Mouse (Mus musculus) lung, postnatal 4 days (tissue): ENCODE results near the gene Olfr509.
"Not testable (repeated sequence)": the region's sequence is repeated elsewhere in the genome, so short reads cannot be mapped to it uniquely, and the experiment has no call there.

ENCODE experiments used
- DNase-seq, 2 experiments: peaks; one replicate each; pipeline ENCODE4 v3.0.0; 2021

Gene Olfr509

DNA sequence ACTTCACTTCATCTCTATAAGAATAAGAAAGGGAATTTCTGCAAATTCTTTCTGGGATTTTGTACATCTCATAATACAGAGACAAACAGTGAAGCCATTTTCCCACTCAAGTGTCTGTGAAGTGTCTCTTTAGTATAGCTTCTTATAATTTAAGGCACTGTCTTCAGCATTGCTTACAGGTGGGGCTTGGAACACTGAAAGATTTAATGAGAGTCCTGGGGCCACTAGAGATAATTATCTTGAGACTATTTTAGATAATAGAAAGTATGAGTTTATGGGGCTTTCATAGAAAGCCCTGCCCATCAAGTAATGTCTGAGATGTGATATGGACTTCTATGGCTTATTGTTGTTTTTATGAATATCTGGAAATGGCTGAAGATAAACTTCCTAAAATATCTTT, at the start of gene Olfr509:
TSS of gene Olfr509 (minus strand) at position 101 of the 400 bp plus-strand sequence.
- no peak for DNase-seq

DNA sequence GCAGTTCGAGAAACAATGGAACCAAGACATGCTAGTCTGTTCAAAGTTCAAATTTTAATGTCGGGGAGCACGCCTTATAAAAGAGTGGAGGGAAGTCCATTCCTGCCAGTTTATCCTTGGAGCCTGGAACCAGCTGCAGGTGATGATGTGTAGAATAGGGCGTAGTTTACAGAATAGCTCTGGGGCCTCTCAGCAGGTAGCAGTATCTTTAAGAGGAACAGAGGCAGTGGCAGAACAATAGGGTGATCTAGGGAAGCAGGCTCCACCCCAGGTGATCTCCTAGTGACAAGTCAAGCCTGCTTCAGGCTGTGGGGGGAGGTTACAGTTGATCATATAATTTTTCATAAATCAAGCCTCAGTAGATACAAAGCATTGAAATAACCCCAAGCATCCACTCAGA, 27.2 kb upstream of the Olfr509 start:
- DNase-seq, result no peak

DNA sequence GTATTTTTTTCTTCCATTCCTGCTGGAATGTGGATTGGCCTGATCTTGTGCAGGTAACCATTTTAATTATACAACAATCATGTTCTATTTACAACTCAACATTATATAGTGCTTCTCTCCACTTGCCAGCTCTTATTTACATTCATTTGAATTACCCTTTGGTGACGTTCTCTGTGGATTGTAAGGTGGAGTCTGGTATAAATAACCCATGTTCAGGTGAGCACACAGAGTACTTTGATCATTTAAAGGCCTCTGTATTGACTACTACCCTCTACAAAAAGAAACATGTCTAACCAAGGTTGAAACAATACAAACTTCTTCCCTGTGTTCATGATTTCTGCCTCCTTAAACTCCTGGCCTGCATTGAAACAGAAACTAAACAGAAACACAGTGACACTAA, 19.4 kb upstream of the Olfr509 start:
- no peak for DNase-seq

DNA sequence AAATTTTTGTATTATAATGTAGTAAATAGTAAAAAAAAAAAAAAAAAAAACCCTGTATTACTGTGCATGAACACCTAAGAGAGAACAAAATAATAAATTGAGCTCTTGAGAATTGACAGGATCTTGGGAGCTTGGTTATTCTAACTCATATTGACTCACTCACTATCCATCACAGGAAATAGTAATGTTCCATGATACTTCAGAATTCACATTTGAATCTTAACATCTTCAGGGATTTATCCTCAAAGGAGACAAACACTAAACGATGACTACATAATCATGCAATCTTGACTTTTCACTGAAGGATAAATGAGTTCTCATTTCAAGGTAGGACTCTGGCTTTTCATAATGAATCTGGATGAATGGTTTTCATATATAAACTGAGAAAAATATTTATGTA, 14.4 kb upstream of the Olfr509 start, which contains the start of gene Olfr510:
TSS of gene Olfr510 (plus strand) at position 301 of the 400 bp plus-strand sequence.
- no peak for DNase-seq

DNA sequence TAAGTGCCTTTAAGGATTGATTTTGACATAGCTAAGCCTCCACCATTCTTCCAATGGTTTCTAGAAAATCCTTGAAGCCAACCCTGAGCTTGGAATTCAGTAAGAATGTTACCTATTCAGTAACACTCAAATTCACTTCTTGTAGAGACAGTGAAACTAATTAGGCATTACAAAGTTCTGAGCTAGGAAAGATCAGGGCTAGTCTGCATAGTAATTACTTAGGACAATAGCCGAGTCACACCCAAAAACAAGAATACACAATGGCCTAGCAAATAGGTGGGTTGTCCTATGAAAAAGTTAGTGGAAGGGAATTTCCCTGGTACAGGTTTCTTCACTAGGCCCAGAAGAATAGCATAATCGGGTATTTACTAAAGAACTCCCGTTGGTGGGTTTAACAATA, 10.7 kb upstream of the Olfr509 start:
- no peak for DNase-seq

DNA sequence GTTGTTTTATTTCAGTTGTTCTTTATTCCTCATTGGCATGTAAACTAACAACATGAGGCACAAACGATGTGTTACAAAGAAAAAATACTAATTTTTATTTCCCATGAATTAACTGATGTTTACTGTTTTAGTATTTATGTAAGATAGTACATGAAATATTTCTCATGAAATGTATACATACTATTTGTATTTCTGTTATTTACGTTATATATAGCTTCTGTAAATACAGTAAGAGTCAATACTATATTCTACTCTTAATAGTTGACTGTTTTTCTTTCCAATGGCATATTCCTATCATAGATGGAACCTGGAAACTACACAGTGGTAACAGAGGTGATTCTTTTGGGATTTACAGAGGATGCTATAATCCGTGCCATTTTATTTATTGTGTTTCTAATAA, 22.0 kb downstream of the Olfr509 start, which contains the start of gene Olfr508:
TSS of gene Olfr508 (plus strand) at position 301 of the 400 bp plus-strand sequence.
- DNase-seq, result no peak

DNA sequence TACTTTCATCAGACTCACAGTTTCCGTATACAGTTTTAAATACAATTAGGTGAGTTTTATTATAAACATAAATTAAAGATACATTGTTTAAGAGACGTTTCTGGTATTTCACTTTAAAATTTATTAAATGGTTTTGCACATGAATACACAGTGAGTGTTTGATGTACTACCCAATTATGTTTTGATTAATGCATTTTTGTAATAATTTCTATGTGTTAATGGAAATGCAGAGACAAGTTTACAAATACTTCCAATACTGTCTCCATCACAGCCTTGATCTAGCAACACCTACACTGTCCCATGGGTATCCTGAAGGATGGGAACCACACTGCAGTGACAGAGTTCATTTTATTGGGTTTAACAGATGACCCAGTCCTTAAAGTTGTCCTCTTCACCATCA, 30.2 kb downstream of the Olfr509 start, which contains the start of gene Olfr507:
TSS of gene Olfr507 (plus strand) at position 301 of the 400 bp plus-strand sequence.
- no peak for DNase-seq

DNA sequence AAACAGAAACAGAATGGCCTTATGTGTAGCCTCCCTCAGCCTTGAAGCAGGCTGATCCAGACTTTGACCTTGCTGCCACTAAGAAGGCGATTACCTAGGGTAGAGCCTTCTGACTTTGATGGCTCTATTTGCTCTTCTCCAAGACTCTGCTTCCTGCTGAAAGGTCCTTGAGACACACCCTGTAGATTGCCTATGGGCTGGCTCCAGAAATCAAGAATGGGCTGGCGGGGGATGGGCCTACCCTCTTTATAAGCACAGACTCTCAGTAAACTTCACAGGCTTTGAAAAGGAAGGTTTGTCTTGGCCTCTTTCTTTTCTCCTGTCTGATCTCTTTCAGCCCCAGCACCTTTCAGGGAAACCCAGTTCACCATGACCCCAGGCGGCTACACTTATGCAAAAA, 34.9 kb downstream of the Olfr509 start:
- not testable (repeated sequence) for DNase-seq

DNA sequence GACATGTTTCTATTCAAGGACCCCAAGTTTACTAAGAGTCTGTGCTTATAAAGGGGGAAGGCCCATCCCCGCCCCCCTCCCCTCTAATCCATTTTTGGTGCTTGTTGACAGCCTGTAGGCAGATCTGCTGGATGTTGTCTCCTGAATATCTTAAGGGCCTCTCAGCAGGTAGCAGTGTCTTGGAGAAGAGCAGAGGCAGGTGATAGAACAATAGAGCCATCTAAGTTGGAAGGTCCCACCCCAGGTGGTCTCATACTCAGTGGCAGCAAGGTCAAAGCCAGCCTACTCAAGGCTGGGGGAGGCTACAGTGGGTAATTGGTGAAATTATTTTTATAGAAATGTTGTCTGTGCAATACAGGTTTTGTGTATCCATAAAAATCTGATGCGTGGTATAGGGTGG, 37.6 kb downstream of the Olfr509 start:
- no peak for DNase-seq

DNA sequence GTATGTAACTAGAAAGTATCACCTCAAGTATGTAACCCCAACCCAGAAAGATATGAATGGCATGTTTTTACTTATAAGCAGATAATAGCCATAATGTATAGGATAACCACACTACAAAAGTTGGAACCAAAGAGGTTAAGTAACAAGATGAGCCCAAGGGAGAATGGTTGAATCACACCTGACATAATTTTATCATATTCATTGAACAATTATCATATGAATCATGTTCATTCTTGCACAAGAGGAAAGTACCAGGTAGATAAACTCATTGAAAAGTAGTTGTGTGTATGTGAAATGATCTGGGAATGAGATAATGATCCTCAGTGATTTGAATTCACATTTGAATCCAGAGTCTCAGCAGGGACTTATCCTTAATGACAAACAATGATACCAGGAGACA, 41.2 kb downstream of the Olfr509 start, which contains the start of gene Olfr506:
TSS of gene Olfr506 (plus strand) at position 301 of the 400 bp plus-strand sequence.
- DNase-seq, result no peak

DNA sequence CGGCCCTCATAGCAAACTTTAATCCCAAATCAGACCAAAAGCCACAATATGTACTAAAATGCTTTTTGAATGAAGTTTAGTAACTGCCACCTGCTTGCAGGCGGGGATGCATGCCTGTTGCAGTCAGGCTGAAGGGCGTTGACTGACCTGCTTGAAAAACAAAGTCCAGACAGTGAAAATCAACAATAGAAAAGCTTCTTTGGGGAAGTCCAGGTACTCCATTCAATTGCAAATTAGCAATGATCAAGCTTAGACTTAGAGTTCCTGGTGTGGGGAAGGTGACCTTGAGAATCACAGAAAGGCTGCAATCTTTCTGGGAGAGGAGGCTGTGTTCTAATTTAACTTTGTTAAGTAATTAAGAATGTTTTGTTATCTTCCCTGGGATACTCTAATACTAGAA, 49.8 kb downstream of the Olfr509 start:
- DNase-seq, result not testable (repeated sequence)
